Mouse (Mus musculus): ENCODE results near the gene Ppm1a. TPM values are rescaled to one million over a fixed set of nuclear protein-coding genes. Genes with fewer than 3 reads are reported as not detected.
A peak's percentile ranks its signal among the peaks of the same experiment; 100 is the strongest.

Gene Ppm1a
- polyA plus RNA-seq, 1 experiment from 2014 or later = 52.8 TPM

- WGBS = 25% methylated on average over 12 of the region's 12 CpGs
- Histone ChIP-seq H3K4me3 (replicated peaks; ENCODE audit: low read length) (no peak overlapping the region), H3K4me2 (ENCODE audit: low read length) (peak overlapping the region; percentile 5), H3K36me3 (ENCODE audit: control insufficient read depth, insufficient read depth) (no peaks in the 10 kb centered on the region), H3K9ac (replicated peaks; ENCODE audit: low read depth, low read length) (no peak overlapping the region; the same call in 1 of the 2 replicates), H3K4me1 (replicated peaks; ENCODE audit: control insufficient read depth, insufficient read depth, low read length) (0 out of 2 replicates have a peak, but pooled peaks cover 3% of the 10 kb centered on the region), H3K9me3 (ENCODE audit: control insufficient read depth, low read length) (no peaks in the 10 kb centered on the region), H3K27me3 (replicated peaks; ENCODE audit: control insufficient read depth, insufficient read depth, low read length) (peaks cover 36% of the 10 kb centered on the region), H3K27ac (ENCODE audit: low read length) (no peak overlapping the region)
- ATAC-seq = 0 out of 2 replicates have a peak, but pooled peaks have one; percentile 28
Measured at GRCm38 (mm10) chr12:72843973-72844620, 86.8 kb downstream of the Ppm1a start.

GRCm38 (mm10) chr12:72845946-72846345 lies 88.7 kb downstream of the Ppm1a start:
- no peak for ATAC-seq
- Histone ChIP-seq H3K36me3 (ENCODE audit: control insufficient read depth, insufficient read depth) (no peaks in the 10 kb centered on the region), H3K4me2 (ENCODE audit: low read length) (no peak overlapping the region), H3K9me3 (ENCODE audit: control insufficient read depth, low read length) (no peaks in the 10 kb centered on the region), H3K4me3 (replicated peaks; ENCODE audit: low read length) (no peak overlapping the region), H3K4me1 (replicated peaks; ENCODE audit: control insufficient read depth, insufficient read depth, low read length) (0 out of 2 replicates have a peak, but pooled peaks cover 3% of the 10 kb centered on the region), H3K27ac (ENCODE audit: low read length) (no peak overlapping the region), H3K9ac (replicated peaks; ENCODE audit: low read depth, low read length) (no peak overlapping the region), H3K27me3 (replicated peaks; ENCODE audit: control insufficient read depth, insufficient read depth, low read length) (peaks cover 54% of the 10 kb centered on the region)
- 7% methylated on average over 10 of the region's 10 CpGs for WGBS

DNA sequence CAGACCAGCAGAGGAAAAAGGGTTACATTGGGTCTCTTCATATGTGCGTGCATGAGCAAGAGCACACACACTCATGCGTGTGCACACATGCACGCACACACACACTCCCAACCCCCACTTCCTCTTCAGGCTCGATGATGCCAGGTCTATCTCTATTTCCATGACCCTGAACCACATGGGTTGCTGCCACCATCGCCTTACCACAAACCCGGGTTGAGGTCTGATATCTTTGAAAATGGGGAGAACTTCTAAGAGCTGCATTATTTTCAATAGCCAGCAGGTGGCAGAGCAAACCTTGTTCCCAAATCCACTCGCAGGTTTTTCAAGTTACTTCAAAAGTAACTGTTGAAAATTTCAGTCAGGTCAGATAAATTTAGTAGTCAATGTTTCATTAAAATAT lies 90.5 kb downstream of the Ppm1a start:
- no peak overlapping the region for H3K4me3 ChIP-seq (replicated peaks; ENCODE audit: low read length)
- no peak for ATAC-seq
- H3K36me3 ChIP-seq (ENCODE audit: control insufficient read depth, insufficient read depth) = no peaks in the 10 kb centered on the region
- peaks cover 64% of the 10 kb centered on the region for H3K27me3 ChIP-seq (replicated peaks; ENCODE audit: control insufficient read depth, insufficient read depth, low read length)
- no peak overlapping the region for H3K9ac ChIP-seq (replicated peaks; ENCODE audit: low read depth, low read length)
- no peak overlapping the region for H3K4me2 ChIP-seq (ENCODE audit: low read length)
- no peaks in the 10 kb centered on the region for H3K9me3 ChIP-seq (ENCODE audit: control insufficient read depth, low read length)
- H3K27ac ChIP-seq (ENCODE audit: low read length) = no peak overlapping the region
- 29% methylated on average over 7 of the region's 7 CpGs for WGBS
- 0 out of 2 replicates have a peak, but pooled peaks cover 3% of the 10 kb centered on the region for H3K4me1 ChIP-seq (replicated peaks; ENCODE audit: control insufficient read depth, insufficient read depth, low read length)

Other genes with a start within 250 kb of the Ppm1a start
- gene Pcnx4, start 221.1 kb upstream of the Ppm1a start, polyA plus RNA-seq (2015; fragmentation: Nextera tagmentation; extraction: Ambion mirVana) = 23.3 and 24.2 TPM in 2 replicates
- not detected in 2 replicates for gene Gm4756, start 107.8 kb upstream of the Ppm1a start, polyA plus RNA-seq (2015; fragmentation: Nextera tagmentation; extraction: Ambion mirVana)
- gene Dhrs7, start 92.5 kb upstream of the Ppm1a start, polyA plus RNA-seq (2015; fragmentation: Nextera tagmentation; extraction: Ambion mirVana) = 7.9 and 11.2 TPM in 2 replicates
- gene Six6, start 182.4 kb downstream of the Ppm1a start, polyA plus RNA-seq (2015; fragmentation: Nextera tagmentation; extraction: Ambion mirVana) = 0.10 and 0.63 TPM in 2 replicates
- gene 4930447C04Rik, start 183.3 kb downstream of the Ppm1a start, polyA plus RNA-seq (2015; fragmentation: Nextera tagmentation; extraction: Ambion mirVana) = 2.1 and 3.4 TPM in 2 replicates

Measured in forebrain, embryonic 16.5 days (tissue).